Mouse (Mus musculus) forebrain, embryonic 13.5 days (tissue): Measurements from ENCODE around the gene Cycs. TPM values are rescaled to one million over a fixed set of nuclear protein-coding genes. Genes with fewer than 3 reads are reported as not detected.
A peak's percentile ranks its signal among the peaks of the same experiment; 100 is the strongest.

ENCODE experiments used
- ATAC-seq: fragments of 200-750 bp; cut with Nextera tagmentation; 2 replicates; pipeline ENCODE4 v1.8.0; 2017
- H3K27ac ChIP-seq: fragments of 300-500 bp; sonication (generic); 2 replicates; pipeline ENCODE4 v1.5.1; 2015; ENCODE audit warnings: inconsistent platforms, mild to moderate bottlenecking, moderate library complexity
- H3K27me3 ChIP-seq: fragments of 300-500 bp; sonication (generic); 2 replicates; pipeline ENCODE4 v1.6.1; 2015; ENCODE audit warnings: mild to moderate bottlenecking, inconsistent platforms
- H3K36me3 ChIP-seq: fragments of 300-500 bp; sonication (generic); 2 replicates; pipeline ENCODE4 v1.6.1; 2015; ENCODE audit warnings: mild to moderate bottlenecking, inconsistent platforms; ENCODE audit not compliant: poor library complexity, severe bottlenecking
- H3K4me1 ChIP-seq: fragments of 300-500 bp; sonication (generic); 2 replicates; pipeline ENCODE4 v1.6.1; 2015; ENCODE audit warnings: inconsistent platforms
- H3K4me2 ChIP-seq: fragments of 300-500 bp; sonication (generic); 2 replicates; pipeline ENCODE4 v1.6.1; 2015; ENCODE audit warnings: inconsistent platforms, mild to moderate bottlenecking, moderate library complexity
- H3K4me3 ChIP-seq: fragments of 300-500 bp; sonication (generic); 2 replicates; pipeline ENCODE4 v1.5.1; 2015; ENCODE audit warnings: mild to moderate bottlenecking, inconsistent platforms
- H3K9ac ChIP-seq: fragments of 300-500 bp; sonication (generic); 2 replicates; pipeline ENCODE4 v1.6.1; 2015; ENCODE audit warnings: mild to moderate bottlenecking, inconsistent platforms
- H3K9me3 ChIP-seq: fragments of 300-500 bp; sonication (generic); replicated peaks from 2 replicates; pipeline ENCODE4 v1.6.1; 2016; ENCODE audit warnings: inconsistent platforms
- WGBS: fragments of 180-500 bp; shearing (Covaris S2); methylation state at CpG from one replicate; pipeline ENCODE4 v1.1.7; 2015; 5-methylcytosine and 5-hydroxymethylcytosine counted together
- polyA plus RNA-seq: library from polyadenylated mRNA; unstranded; fragments of >200 nt; fragmentation: Nextera tagmentation; extraction: Ambion mirVana; gene quantifications from 2 replicates; pipeline ENCODE4 v1.2.1, GENCODE M21; 2015

Cycs gene
- polyA plus RNA-seq, result 70.1 and 78.9 TPM in 2 replicates

- Histone ChIP-seq H3K4me2 (peak within 1 kb of the TSS; percentile 82), H3K4me1 (peaks cover 13% of the 10 kb centered on the region), H3K9me3 (no peaks in the 10 kb centered on the region), H3K4me3 (peak within 1 kb of the TSS; percentile 84), H3K27ac (peak within 1 kb of the TSS; percentile 48), H3K36me3 (peaks cover 22% of the 10 kb centered on the region), H3K9ac (peak within 1 kb of the TSS; percentile 89), H3K27me3 (no peaks in the 10 kb centered on the region)
- WGBS, result under 1% methylated on average over 78 of the region's 78 CpGs
- peak; percentile 99 for ATAC-seq
These were observed at the start of gene Cycs for GRCm38 (mm10) chr6:50566141-50566996. Gene Cycs, minus strand, starts transcription at chr6:50566538.

DNA sequence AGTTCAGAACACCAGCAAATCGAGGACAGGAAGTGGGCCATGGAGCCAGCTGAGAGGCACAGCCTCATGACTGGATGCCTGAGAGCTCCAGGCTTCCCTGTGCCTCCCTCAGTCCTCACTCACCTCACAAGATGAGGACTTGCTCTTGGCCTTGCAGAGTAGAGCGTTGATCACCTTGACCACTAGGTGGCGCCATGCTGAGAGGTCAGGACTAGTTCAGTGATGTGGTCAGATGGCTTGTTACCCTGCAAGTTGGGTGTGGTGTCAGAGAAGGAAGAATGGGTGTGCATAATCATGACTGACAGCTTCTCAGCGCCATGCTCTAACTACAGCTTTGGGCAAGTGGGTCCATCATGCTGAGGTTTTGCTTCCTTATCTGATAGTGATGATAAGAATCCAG, 35.3 kb upstream of the Cycs start:
- Histone ChIP-seq H3K9ac (no peak overlapping the region), H3K27ac (no peak overlapping the region), H3K36me3 (no peaks in the 10 kb centered on the region), H3K4me1 (peaks cover 5% of the 10 kb centered on the region; the same call in 1 of the 2 replicates), H3K27me3 (no peaks in the 10 kb centered on the region), H3K4me3 (no peak overlapping the region), H3K4me2 (no peak overlapping the region), H3K9me3 (no peaks in the 10 kb centered on the region)
- no peak for ATAC-seq
- 44% methylated on average over 4 of the region's 4 CpGs for WGBS

DNA sequence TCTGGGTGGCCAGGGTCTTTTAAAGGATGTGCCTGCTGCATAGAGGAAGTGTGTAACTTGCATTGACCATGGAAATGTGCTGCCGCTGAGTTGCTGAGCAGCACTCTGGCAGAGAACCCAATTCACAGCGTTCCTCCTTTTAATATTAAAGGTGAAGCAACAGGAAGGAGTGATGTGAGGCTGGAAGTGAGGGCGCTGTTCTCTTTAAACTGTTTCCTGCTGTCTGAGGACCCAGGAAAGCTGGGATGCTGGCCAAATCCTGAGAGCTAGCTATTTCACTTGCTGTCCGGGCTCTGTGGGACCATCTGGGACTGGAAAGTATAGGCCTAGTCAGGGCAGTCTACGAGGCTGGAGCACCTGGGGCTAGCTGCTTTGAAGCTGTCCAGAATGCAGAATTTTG, 32.2 kb upstream of the Cycs start:
- no peak for ATAC-seq
- 62% methylated on average over 5 of the region's 5 CpGs for WGBS

GRCm38 (mm10) chr6:50596301-50597211, 30.2 kb upstream of the Cycs start, which contains the start of gene 4921507P07Rik:
Gene 4921507P07Rik, minus strand, starts transcription at chr6:50596632.
- H3K9ac ChIP-seq, result peak within 1 kb of the TSS; percentile 68
- no peak within 1 kb of the TSS for H3K27ac ChIP-seq
- ATAC-seq, result peak; percentile 97
- H3K4me3 ChIP-seq, result peak within 1 kb of the TSS; percentile 54
- WGBS, result 1% methylated on average over 52 of the region's 62 CpGs
- no peaks in the 10 kb centered on the region for H3K36me3 ChIP-seq
- peaks cover 10% of the 10 kb centered on the region for H3K4me1 ChIP-seq
- peak within 1 kb of the TSS; percentile 89 for H3K4me2 ChIP-seq
- peaks cover 8% of the 10 kb centered on the region; the same call in 1 of the 2 replicates for H3K27me3 ChIP-seq
- H3K9me3 ChIP-seq, result peaks cover 5% of the 10 kb centered on the region; the same call in 1 of the 2 replicates

More for the DNA sequence above, 32.2 kb upstream of the Cycs start:
- H3K36me3 ChIP-seq, result no peaks in the 10 kb centered on the region
- H3K9ac ChIP-seq, result no peak overlapping the region
- peaks cover 5% of the 10 kb centered on the region; the same call in 1 of the 2 replicates for H3K9me3 ChIP-seq
- no peak overlapping the region for H3K4me3 ChIP-seq
- peaks cover 8% of the 10 kb centered on the region; the same call in 1 of the 2 replicates for H3K27me3 ChIP-seq
- no peak overlapping the region for H3K4me2 ChIP-seq
- no peak overlapping the region for H3K27ac ChIP-seq
- peaks cover 10% of the 10 kb centered on the region for H3K4me1 ChIP-seq

DNA sequence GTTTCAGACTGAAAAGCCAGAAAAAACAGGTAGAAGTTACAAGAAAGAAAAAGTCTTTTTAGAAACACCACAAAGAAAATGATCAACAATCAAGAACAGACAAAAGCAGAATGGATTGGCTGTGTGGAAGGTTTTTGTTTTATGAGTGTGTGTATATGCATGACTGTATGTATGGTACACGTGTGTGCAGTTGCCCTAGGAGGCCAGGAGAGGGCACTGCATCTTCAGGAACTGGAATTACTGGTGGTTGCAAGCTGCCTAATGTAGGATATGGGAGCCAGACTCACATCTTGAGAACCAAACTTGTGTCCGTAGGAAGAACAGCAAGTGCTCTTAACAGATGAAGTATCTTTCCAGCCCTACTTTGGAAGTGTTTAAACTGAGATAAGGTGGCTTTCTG, 28.0 kb upstream of the Cycs start:
- H3K9me3 ChIP-seq, result peaks cover 5% of the 10 kb centered on the region; the same call in 1 of the 2 replicates
- H3K27ac ChIP-seq, result no peak overlapping the region
- H3K4me1 ChIP-seq, result peaks cover 10% of the 10 kb centered on the region
- WGBS, result 87% methylated on average over 2 of the region's 2 CpGs
- no peaks in the 10 kb centered on the region for H3K36me3 ChIP-seq
- H3K9ac ChIP-seq, result no peak overlapping the region
- no peak overlapping the region for H3K4me2 ChIP-seq
- peaks cover 8% of the 10 kb centered on the region; the same call in 1 of the 2 replicates for H3K27me3 ChIP-seq
- H3K4me3 ChIP-seq, result no peak overlapping the region
- no peak for ATAC-seq

GRCm38 (mm10) chr6:50593334-50593845, 27.1 kb upstream of the Cycs start:
- Histone ChIP-seq H3K36me3 (no peaks in the 10 kb centered on the region), H3K4me3 (no peak overlapping the region), H3K9ac (no peak overlapping the region), H3K4me2 (no peak overlapping the region), H3K27me3 (peaks cover 8% of the 10 kb centered on the region; the same call in 1 of the 2 replicates), H3K4me1 (peaks cover 7% of the 10 kb centered on the region), H3K27ac (no peak overlapping the region), H3K9me3 (peaks cover 5% of the 10 kb centered on the region; the same call in 1 of the 2 replicates)
- WGBS, result 69% methylated on average over 10 of the region's 10 CpGs
- ATAC-seq, result no peak

GRCm38 (mm10) chr6:50590234-50590633, 23.9 kb upstream of the Cycs start:
- Histone ChIP-seq H3K4me1 (no peaks in the 10 kb centered on the region), H3K4me2 (no peak overlapping the region), H3K27ac (no peak overlapping the region), H3K4me3 (no peak overlapping the region), H3K36me3 (no peaks in the 10 kb centered on the region), H3K9me3 (peaks cover 5% of the 10 kb centered on the region; the same call in 1 of the 2 replicates), H3K27me3 (peaks cover under 1% of the 10 kb centered on the region; the same call in 1 of the 2 replicates), H3K9ac (no peak overlapping the region)
- ATAC-seq, result no peak
- 87% methylated on average over 3 of the region's 3 CpGs for WGBS

GRCm38 (mm10) chr6:50588251-50588650, 21.9 kb upstream of the Cycs start:
- no peak for ATAC-seq
- Histone ChIP-seq H3K4me3 (no peak overlapping the region), H3K36me3 (no peaks in the 10 kb centered on the region), H3K27ac (no peak overlapping the region), H3K4me2 (no peak overlapping the region), H3K9me3 (no peaks in the 10 kb centered on the region), H3K4me1 (no peaks in the 10 kb centered on the region), H3K27me3 (no peaks in the 10 kb centered on the region), H3K9ac (no peak overlapping the region)
- 95% methylated on average over 1 of the region's 1 CpGs for WGBS

DNA sequence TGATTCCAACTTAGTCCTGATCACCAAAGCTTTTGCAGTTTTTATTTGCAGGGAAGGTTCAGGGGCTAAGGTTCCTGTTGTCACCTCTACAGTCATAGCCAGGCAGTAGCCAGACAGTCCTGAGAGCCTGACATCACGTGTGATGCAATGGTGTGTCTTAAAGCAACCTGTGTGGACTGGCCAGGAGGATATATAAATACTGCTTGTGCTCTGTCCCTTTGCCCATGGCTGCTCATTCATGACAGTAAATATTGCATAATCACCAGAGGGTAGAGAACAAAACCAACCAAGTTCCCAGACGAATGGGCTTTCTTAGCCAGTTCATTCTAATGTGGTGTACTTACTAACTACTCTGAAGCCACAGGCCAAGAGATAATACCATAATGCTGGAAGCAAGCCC, 21.1 kb upstream of the Cycs start:
- H3K4me1 ChIP-seq, result no peaks in the 10 kb centered on the region
- ATAC-seq, result no peak
- WGBS, result 94% methylated on average over 2 of the region's 2 CpGs
- H3K4me3 ChIP-seq, result no peak overlapping the region
- H3K4me2 ChIP-seq, result no peak overlapping the region
- H3K27ac ChIP-seq, result no peak overlapping the region
- no peaks in the 10 kb centered on the region for H3K9me3 ChIP-seq
- no peaks in the 10 kb centered on the region for H3K36me3 ChIP-seq
- H3K9ac ChIP-seq, result no peak overlapping the region
- H3K27me3 ChIP-seq, result no peaks in the 10 kb centered on the region

DNA sequence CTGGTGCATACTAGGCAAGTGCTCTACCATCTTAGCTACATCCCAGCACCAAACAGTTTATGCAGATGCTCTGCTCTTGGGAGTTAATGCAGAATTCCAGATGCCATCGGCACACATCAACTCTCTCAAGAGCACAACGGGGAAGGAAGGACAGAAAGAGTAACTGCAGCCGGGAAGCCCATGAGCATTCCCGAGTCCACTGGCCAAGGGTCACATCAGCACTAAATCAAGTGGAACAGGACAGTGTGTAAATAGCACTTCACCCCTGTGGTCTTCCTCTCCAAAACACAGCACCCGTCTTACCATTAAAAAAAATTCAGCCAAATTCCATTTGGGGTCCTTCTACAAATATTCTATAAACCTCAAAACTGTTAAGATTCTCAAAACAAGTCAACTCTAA, 20.0 kb upstream of the Cycs start:
- Histone ChIP-seq H3K27ac (no peak overlapping the region), H3K4me3 (no peak overlapping the region), H3K9me3 (no peaks in the 10 kb centered on the region), H3K4me2 (no peak overlapping the region), H3K4me1 (no peaks in the 10 kb centered on the region), H3K36me3 (no peaks in the 10 kb centered on the region), H3K27me3 (no peaks in the 10 kb centered on the region), H3K9ac (no peak overlapping the region)
- no peak for ATAC-seq
- 90% methylated on average over 5 of the region's 5 CpGs for WGBS

- WGBS, result 88% methylated on average over 7 of the region's 7 CpGs
These were observed 19.4 kb upstream of the Cycs start for GRCm38 (mm10) chr6:50585733-50586132.

More at GRCm38 (mm10) chr6:50585733-50586132, 19.4 kb upstream of the Cycs start:
- Histone ChIP-seq H3K27me3 (no peaks in the 10 kb centered on the region), H3K9ac (no peak overlapping the region), H3K9me3 (no peaks in the 10 kb centered on the region), H3K4me2 (no peak overlapping the region), H3K27ac (no peak overlapping the region), H3K4me1 (no peaks in the 10 kb centered on the region), H3K4me3 (no peak overlapping the region), H3K36me3 (no peaks in the 10 kb centered on the region)
- no peak for ATAC-seq
